Mouse (Mus musculus) G1E (cell line): Measurements from ENCODE around the gene Lsm14a.

Source experiments
- CTCF ChIP-seq: IDR thresholded peaks from 2 replicates; pipeline ENCODE4 v1.5.1; 2012; ENCODE audit warnings: low read depth, low read length, inconsistent platforms, mixed read lengths
- GATA1 ChIP-seq: IDR thresholded peaks from 2 replicates; pipeline ENCODE4 v1.6.1; 2012; ENCODE audit warnings: borderline replicate concordance, low read length, inconsistent platforms, mixed read lengths
- GATA2 ChIP-seq: IDR thresholded peaks from 2 replicates; pipeline ENCODE4 v1.6.1; 2012; ENCODE audit warnings: low read depth, low read length, inconsistent platforms, borderline replicate concordance
- POLR2AphosphoS5 ChIP-seq: IDR thresholded peaks from 2 replicates; pipeline ENCODE4 v1.6.1; 2012; ENCODE audit warnings: low read depth, low read length, inconsistent platforms; ENCODE audit not compliant: insufficient replicate concordance
- TAL1 ChIP-seq: conservative IDR thresholded peaks from 2 replicates; pipeline ENCODE4 v1.6.1; 2012; ENCODE audit warnings: low read depth, low read length, inconsistent platforms, mixed read lengths

- TF ChIP-seq CTCF, result no peak
- no peak for TF ChIP-seq GATA1
- TF ChIP-seq POLR2AphosphoS5, result no peak
- no peak for TF ChIP-seq TAL1
- TF ChIP-seq GATA2, result no peak
Observed at GRCm38 (mm10) chr7:34305454-34305853, 87.7 kb downstream of the Lsm14a start.
